Mouse (Mus musculus) left cerebral cortex, adult 2 months (tissue): ENCODE results near the gene Arhgef19. TPM values are rescaled to one million over a fixed set of nuclear protein-coding genes. Genes with fewer than 3 reads are reported as not detected.

Experiments
- DNase-seq, 2 experiments: peaks; one replicate each; pipeline ENCODE4 v3.0.0; 2021 to 2022; ENCODE audit warnings: low spot score in 2 of 2, mixed read lengths in 1 of 2; ENCODE audit errors: extremely low spot score in 1 of 2
- H3K27ac ChIP-seq: fragments of 200-600 bp; 2 replicates; pipeline ENCODE4 v1.8.1; 2022
- H3K4me3 ChIP-seq: fragments of 200-600 bp; 2 replicates; pipeline ENCODE4 v1.8.1; 2022
- CTCF ChIP-seq: fragments of 200-600 bp; IDR thresholded peaks from 2 replicates; pipeline ENCODE4 v1.8.1; 2022; ENCODE audit warnings: antibody characterized with exemption, mild to moderate bottlenecking, moderate library complexity
- intact Hi-C: fragments of 180-260 bp; cut with DNase I; formaldehyde crosslinking; loops from one replicate; pipeline ENCODE4 v1.15.1; 2025
- total RNA-seq, 2 experiments: library from RNA; stranded (reverse); gene quantifications; 2 replicates each; pipeline ENCODE4 v1.2.3; 2021

Gene Arhgef19
- total RNA-seq, 2 experiments from 2014 or later: 17.1 to 18.2 TPM

GRCm38 (mm10) chr4:141249383-141249782 is 10.1 kb downstream of the Arhgef19 start:
- no peak overlapping the region for H3K4me3 ChIP-seq
- no peak for TF ChIP-seq CTCF
- no peak for DNase-seq
- no peak overlapping the region for H3K27ac ChIP-seq
- intact Hi-C loops: no loop called here

DNA sequence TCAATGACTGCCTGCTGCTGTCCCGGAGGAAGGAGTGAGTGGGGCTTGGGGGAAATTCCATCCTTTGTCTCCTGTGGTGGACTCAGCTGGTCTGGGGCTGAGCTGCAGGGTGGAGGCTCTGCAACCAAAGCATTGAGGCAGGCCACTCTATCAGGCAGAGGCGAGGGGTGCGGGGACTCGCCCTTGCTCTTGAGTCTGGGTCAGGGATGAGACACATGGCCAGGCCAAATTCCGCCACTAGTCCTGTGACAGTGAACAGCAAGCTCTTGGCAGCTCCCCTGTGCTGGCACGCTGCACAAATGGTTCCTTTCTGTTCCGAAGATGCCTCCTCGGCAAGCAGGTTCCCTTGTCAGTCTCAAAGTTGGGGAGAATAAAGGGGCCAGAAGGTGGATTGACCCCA is 11.8 kb downstream of the Arhgef19 start:
- H3K27ac ChIP-seq: no peak overlapping the region
- TF ChIP-seq CTCF: no peak
- DNase-seq: no peak
- H3K4me3 ChIP-seq: no peak overlapping the region
- intact Hi-C loops: no loop called here

- DNase-seq: no peak
- intact Hi-C loops: no loop called here
- Histone ChIP-seq H3K4me3 (no peak overlapping the region), H3K27ac (no peak overlapping the region)
- TF ChIP-seq CTCF: no peak; the same call in 1 of the 2 replicates
These were observed 13.3 kb downstream of the Arhgef19 start for GRCm38 (mm10) chr4:141252641-141253040.

GRCm38 (mm10) chr4:141254234-141254633 is 14.9 kb downstream of the Arhgef19 start:
- H3K27ac ChIP-seq: no peak overlapping the region
- DNase-seq: no peak
- intact Hi-C loops: no loop called here
- H3K4me3 ChIP-seq: no peak overlapping the region
- TF ChIP-seq CTCF: no peak

DNA sequence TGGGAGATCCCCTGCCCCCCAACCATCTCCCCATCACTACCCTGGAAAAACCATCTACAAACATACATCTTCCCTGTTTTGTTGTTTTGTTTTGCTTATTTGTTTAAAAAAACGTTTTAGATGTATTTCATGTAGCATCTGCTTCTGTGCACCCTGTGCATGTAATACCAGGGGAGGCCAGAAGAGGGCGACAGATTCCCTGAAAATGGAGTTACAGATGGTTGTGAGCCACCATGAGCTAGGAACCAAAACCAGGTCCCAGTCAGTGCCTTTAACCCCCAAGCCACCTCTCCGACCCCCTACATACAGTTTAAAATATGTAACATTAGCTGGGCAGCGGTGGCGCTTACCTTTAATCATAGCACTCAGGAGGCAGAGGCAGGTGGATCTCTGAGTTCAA is 18.1 kb downstream of the Arhgef19 start:
- Histone ChIP-seq H3K27ac (no peak overlapping the region), H3K4me3 (no peak overlapping the region)
- intact Hi-C loops: no loop called here
- TF ChIP-seq CTCF: peak; percentile 48
- no peak for DNase-seq

DNA sequence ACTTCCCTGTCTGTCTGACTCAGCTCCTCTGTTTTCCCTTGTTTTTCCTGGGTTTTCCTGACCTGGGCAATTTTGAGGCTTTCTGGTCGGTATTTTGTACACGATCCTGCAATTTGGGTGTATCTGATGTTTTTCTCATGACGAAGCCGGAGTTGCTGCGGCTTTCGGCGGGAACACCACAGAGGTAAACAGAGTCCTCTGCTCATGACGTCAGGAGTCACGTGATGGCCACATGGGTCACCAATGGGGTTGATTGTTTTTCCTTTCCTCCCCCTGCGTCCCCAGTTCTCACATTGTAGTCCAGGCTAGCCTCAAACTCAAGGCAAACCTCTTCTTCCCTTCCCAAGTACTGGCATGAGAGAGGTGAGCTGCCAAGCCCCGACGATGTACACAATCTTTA is 20.1 kb downstream of the Arhgef19 start:
- DNase-seq: no peak
- TF ChIP-seq CTCF: no peak
- Histone ChIP-seq H3K27ac (no peak overlapping the region), H3K4me3 (no peak overlapping the region)
- intact Hi-C loops: no loop called here

GRCm38 (mm10) chr4:141260007-141260723 is 20.9 kb downstream of the Arhgef19 start:
- intact Hi-C loops: loop anchor here (5.0 kb wide), 1 partner anchor 38 kb away; no protein-coding TSS in a partner anchor
- no peak overlapping the region for H3K27ac ChIP-seq
- no peak overlapping the region for H3K4me3 ChIP-seq
- no peak for DNase-seq
- no peak for TF ChIP-seq CTCF

GRCm38 (mm10) chr4:141262906-141263637 is 23.8 kb downstream of the Arhgef19 start:
- intact Hi-C loops: loop anchor here (5.0 kb wide), 1 partner anchor 41 kb away; no protein-coding TSS in a partner anchor
- TF ChIP-seq CTCF: no peak

GRCm38 (mm10) chr4:141265979-141266637 is 26.8 kb downstream of the Arhgef19 start:
- no peak; the same call in 1 of the 2 replicates for TF ChIP-seq CTCF
- DNase-seq: no peak
- no peak overlapping the region for H3K4me3 ChIP-seq
- intact Hi-C loops: loop anchor here (5.0 kb wide), 2 partner anchors 64 to 124 kb away; no protein-coding TSS in a partner anchor
- H3K27ac ChIP-seq: no peak overlapping the region

More at GRCm38 (mm10) chr4:141262906-141263637, 23.8 kb downstream of the Arhgef19 start:
- Histone ChIP-seq H3K27ac (no peak overlapping the region), H3K4me3 (no peak overlapping the region)
- DNase-seq: no peak

DNA sequence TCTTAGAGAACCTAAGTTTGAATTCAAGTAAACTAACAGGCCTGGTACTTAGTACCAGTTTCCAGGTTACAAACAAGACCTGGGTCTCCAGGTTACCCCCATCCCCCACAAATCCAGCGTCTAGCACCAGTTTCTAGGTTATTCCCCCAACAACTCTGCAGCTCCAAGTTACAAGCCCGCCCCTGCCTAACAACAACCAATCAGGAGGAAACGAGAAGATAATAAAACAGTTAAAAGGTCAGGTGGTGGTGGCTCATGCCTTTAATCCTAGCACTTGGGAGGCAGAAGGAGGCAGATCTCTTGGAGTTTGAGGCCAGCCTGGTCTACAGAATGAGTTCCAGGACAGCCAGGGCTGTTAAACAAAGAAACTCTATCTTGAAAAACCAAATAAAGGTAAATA is 28.0 kb downstream of the Arhgef19 start:
- no peak for TF ChIP-seq CTCF
- intact Hi-C loops: loop anchor here (5.0 kb wide), 2 partner anchors 65 to 125 kb away; no protein-coding TSS in a partner anchor
- Histone ChIP-seq H3K27ac (no peak overlapping the region), H3K4me3 (no peak overlapping the region)
- no peak for DNase-seq

- intact Hi-C loops: loop anchor here (5.0 kb wide), 2 partner anchors 66 to 126 kb away; no protein-coding TSS in a partner anchor
- DNase-seq: peak; percentile 51 to 54
- H3K27ac ChIP-seq: no peak overlapping the region
- TF ChIP-seq CTCF: peak; percentile 84
- H3K4me3 ChIP-seq: no peak overlapping the region
These were observed 28.5 kb downstream of the Arhgef19 start for GRCm38 (mm10) chr4:141267837-141268236.

- intact Hi-C loops: loop anchor here (5.0 kb wide), 2 partner anchors 66 to 126 kb away; no protein-coding TSS in a partner anchor
These were observed 29.1 kb downstream of the Arhgef19 start for GRCm38 (mm10) chr4:141268350-141268749.

More at GRCm38 (mm10) chr4:141268350-141268749, 29.1 kb downstream of the Arhgef19 start:
- no peak overlapping the region for H3K4me3 ChIP-seq
- H3K27ac ChIP-seq: no peak overlapping the region
- DNase-seq: no peak
- peak; percentile 15 for TF ChIP-seq CTCF
